Mouse (Mus musculus): ENCODE results near the gene Tead1. TPM values are rescaled to one million over a fixed set of nuclear protein-coding genes. Genes with fewer than 3 reads are reported as not detected.

The Tead1 gene
- polyA plus RNA-seq, 1 experiment from 2014 or later, result 12.3 TPM

DNA sequence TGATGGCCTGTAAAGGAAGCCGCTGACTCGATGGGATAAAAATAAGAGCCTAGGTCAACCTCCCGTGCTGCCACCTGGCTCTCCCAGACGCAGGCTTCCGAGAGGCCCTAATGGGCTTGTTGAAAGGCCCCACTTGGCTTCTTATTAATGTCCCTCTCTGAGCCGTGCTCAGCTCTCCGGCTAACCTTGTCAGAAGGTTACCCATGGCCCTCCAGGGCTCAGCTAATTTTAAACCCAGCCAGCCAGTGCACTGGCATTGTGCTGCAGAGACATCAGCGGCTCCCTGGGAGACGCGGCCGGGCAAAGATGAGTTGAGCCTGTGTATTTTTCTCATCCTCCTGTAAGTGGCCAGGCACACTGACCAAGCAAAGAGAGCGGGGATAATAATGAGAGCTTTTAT lies 62.7 kb downstream of the Tead1 start:
- Histone ChIP-seq H3K4me3 (ENCODE audit: low read depth, low read length) (no peak overlapping the region), H3K27me3 (ENCODE audit: control insufficient read depth, insufficient read depth, low read length) (no peaks in the 10 kb centered on the region), H3K4me2 (no peak overlapping the region), H3K27ac (ENCODE audit: low read depth, low read length) (no peak overlapping the region), H3K9ac (ENCODE audit: low read length) (no peak overlapping the region), H3K9me3 (ENCODE audit: control insufficient read depth, low read length) (no peaks in the 10 kb centered on the region), H3K36me3 (ENCODE audit: control insufficient read depth, insufficient read depth, low read length) (no peaks in the 10 kb centered on the region), H3K4me1 (ENCODE audit: control insufficient read depth, insufficient read depth, low read length) (peaks cover 32% of the 10 kb centered on the region)
- DNase-seq (ENCODE audit: low spot score, missing footprints) (peak; percentile 85), ATAC-seq (ENCODE audit: low FRiP score) (no peak)
- 21% methylated on average over 12 of the region's 12 CpGs for WGBS

DNA sequence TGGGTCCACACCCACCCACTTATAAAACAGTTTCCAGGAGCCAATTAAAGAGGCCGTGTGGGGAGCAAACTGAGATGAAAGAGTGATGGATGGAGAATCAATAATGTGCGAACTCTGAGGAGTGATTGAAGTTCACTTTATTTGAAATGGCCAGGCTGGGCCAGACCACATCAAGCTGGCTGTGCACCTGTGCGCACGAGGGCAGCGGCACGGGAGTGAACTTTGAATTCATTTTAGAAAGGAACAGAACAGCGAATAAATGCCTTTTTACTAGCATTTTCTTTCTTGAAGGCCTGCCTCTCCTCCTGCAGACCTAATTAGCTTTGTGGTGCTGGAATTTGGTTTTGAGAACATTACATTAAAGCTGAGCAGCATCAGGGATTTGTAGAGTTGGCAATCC lies 63.9 kb downstream of the Tead1 start:
- Histone ChIP-seq H3K4me2 (peak overlapping the region; percentile 35), H3K36me3 (ENCODE audit: control insufficient read depth, insufficient read depth, low read length) (no peaks in the 10 kb centered on the region), H3K9me3 (ENCODE audit: control insufficient read depth, low read length) (no peaks in the 10 kb centered on the region), H3K27ac (ENCODE audit: low read depth, low read length) (0 out of 2 replicates have a peak overlapping the region, but pooled peaks have one; percentile 54), H3K9ac (ENCODE audit: low read length) (peak overlapping the region; percentile 27; the same call in 1 of the 2 replicates), H3K4me1 (ENCODE audit: control insufficient read depth, insufficient read depth, low read length) (peaks cover 38% of the 10 kb centered on the region), H3K4me3 (ENCODE audit: low read depth, low read length) (no peak overlapping the region), H3K27me3 (ENCODE audit: control insufficient read depth, insufficient read depth, low read length) (no peaks in the 10 kb centered on the region)
- WGBS, result 25% methylated on average over 7 of the region's 7 CpGs
- ATAC-seq (ENCODE audit: low FRiP score) (no peak), DNase-seq (ENCODE audit: low spot score, missing footprints) (no peak)

DNA sequence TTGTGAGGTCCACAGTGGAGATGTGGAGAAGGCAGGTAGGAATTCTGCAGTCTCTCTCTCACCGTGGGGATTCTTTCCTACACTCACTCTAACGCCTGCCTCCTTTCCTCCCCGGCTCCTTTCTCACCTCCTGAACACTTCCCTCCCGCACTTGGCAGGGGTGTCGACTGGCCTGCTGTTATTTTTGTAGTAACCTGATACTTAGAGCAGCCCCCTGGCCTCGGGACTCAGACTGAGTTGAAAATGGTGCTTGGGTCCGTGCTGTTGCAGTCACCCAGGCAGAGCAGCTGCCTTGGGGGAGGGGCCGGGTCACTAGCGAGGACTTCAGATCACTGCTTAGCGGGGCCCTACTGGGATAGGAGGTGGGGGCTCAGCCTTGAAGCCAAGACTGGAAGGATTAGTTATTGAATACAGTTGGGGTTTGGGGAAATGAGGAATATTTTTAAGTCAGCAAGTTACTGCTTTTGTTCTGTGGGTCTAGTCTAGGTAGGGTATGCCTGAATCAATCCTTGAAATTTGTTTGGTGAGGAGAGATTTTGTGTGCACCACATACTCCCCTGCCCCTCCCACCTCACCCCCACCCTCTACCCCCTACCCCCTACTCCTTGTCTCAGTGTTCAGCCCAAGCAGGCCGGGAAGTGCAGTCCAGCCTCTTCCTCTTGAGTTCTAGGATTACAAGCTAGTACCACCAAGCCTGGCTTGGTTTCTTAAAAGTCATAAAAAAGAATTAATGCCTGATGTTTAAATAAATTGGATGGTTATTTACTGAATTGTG lies 64.7 kb downstream of the Tead1 start:
- peak; percentile 86 for ATAC-seq (ENCODE audit: low FRiP score)
- Histone ChIP-seq H3K36me3 (ENCODE audit: control insufficient read depth, insufficient read depth, low read length) (no peaks in the 10 kb centered on the region), H3K27ac (ENCODE audit: low read depth, low read length) (peak overlapping the region; percentile 54), H3K4me1 (ENCODE audit: control insufficient read depth, insufficient read depth, low read length) (peaks cover 38% of the 10 kb centered on the region), H3K9me3 (ENCODE audit: control insufficient read depth, low read length) (no peaks in the 10 kb centered on the region), H3K27me3 (ENCODE audit: control insufficient read depth, insufficient read depth, low read length) (no peaks in the 10 kb centered on the region), H3K4me2 (peak overlapping the region; percentile 35), H3K4me3 (ENCODE audit: low read depth, low read length) (peak overlapping the region; percentile 5; the same call in 1 of the 2 replicates), H3K9ac (ENCODE audit: low read length) (peak overlapping the region; percentile 27; the same call in 1 of the 2 replicates)
- WGBS, result 2% methylated on average over 11 of the region's 11 CpGs
- DNase-seq (ENCODE audit: low spot score, missing footprints), result peak; percentile 95

DNA sequence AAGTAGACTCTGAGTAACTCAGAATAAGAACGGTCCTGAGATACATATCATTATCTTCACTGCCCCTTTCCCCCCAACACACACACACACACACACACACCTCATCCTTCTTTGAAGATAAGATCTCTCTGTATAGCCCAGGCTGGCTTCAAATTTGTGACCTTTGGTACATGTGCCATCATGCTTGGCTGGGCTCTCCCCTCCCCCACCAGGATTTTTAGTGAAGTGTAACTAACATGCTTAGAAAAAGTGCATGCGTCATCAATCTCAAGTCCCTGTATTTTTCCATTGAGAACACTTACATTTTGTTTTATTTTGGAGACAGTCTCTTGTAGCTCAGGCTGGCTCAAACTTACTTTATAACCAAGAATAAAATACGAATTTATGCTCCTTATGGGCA lies 68.1 kb downstream of the Tead1 start:
- no peak overlapping the region for H3K4me2 ChIP-seq
- no peak for DNase-seq (ENCODE audit: low spot score, missing footprints)
- no peak; the same call in 1 of the 2 replicates for ATAC-seq (ENCODE audit: low FRiP score)
- H3K9ac ChIP-seq (ENCODE audit: low read length), result no peak overlapping the region
- 69% methylated on average over 3 of the region's 3 CpGs for WGBS
- H3K27ac ChIP-seq (ENCODE audit: low read depth, low read length), result no peak overlapping the region
- H3K9me3 ChIP-seq (ENCODE audit: control insufficient read depth, low read length), result no peaks in the 10 kb centered on the region
- no peak overlapping the region for H3K4me3 ChIP-seq (ENCODE audit: low read depth, low read length)
- no peaks in the 10 kb centered on the region for H3K36me3 ChIP-seq (ENCODE audit: control insufficient read depth, insufficient read depth, low read length)
- H3K27me3 ChIP-seq (ENCODE audit: control insufficient read depth, insufficient read depth, low read length), result no peaks in the 10 kb centered on the region
- H3K4me1 ChIP-seq (ENCODE audit: control insufficient read depth, insufficient read depth, low read length), result peaks cover 25% of the 10 kb centered on the region

DNA sequence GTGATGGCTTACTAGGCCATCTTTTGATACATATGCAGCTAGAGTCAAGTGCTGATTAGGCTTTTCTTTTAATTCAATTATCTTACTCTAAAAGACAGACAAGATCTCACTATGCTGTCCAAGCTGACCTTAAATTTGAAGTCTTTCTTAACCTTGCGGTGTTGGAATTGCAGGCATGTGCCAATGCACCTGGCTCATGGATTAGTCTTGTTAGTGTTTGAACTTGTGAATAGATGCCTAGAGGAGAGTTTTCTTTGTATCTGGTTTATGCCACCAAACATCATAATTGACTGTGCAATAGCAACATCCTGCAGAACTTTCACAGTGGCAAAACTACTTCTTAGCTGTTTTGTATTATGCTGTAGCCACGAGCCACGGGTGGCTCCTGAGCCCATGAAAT lies 68.7 kb downstream of the Tead1 start:
- Histone ChIP-seq H3K4me3 (ENCODE audit: low read depth, low read length) (no peak overlapping the region), H3K27ac (ENCODE audit: low read depth, low read length) (no peak overlapping the region), H3K9me3 (ENCODE audit: control insufficient read depth, low read length) (no peaks in the 10 kb centered on the region), H3K27me3 (ENCODE audit: control insufficient read depth, insufficient read depth, low read length) (no peaks in the 10 kb centered on the region), H3K4me1 (ENCODE audit: control insufficient read depth, insufficient read depth, low read length) (peaks cover 23% of the 10 kb centered on the region), H3K4me2 (no peak overlapping the region), H3K9ac (ENCODE audit: low read length) (no peak overlapping the region), H3K36me3 (ENCODE audit: control insufficient read depth, insufficient read depth, low read length) (no peaks in the 10 kb centered on the region)
- DNase-seq (ENCODE audit: low spot score, missing footprints) (no peak), ATAC-seq (ENCODE audit: low FRiP score) (no peak)
- WGBS, result 84% methylated on average over 3 of the region's 3 CpGs

DNA sequence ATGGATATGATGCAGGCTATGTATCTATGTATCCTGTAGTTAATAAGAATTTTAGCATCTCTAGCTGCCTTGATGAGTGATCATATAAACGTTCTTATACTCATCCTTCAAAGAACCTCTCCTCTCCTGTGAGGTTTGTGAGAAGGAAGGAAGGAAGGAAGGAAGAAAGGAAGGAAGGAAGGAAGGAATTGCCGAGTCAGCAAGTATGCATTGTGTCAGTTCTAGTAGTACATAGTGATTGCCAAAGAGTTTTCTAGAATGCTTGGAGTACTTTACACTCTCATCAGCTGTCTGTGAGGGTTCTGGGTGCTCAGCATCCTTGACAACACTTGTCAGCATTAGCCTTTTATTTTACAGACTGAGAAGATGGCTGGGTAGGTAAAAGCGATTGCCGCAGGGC lies 69.2 kb downstream of the Tead1 start:
- Histone ChIP-seq H3K4me3 (ENCODE audit: low read depth, low read length) (no peak overlapping the region), H3K27me3 (ENCODE audit: control insufficient read depth, insufficient read depth, low read length) (no peaks in the 10 kb centered on the region), H3K9me3 (ENCODE audit: control insufficient read depth, low read length) (no peaks in the 10 kb centered on the region), H3K36me3 (ENCODE audit: control insufficient read depth, insufficient read depth, low read length) (no peaks in the 10 kb centered on the region), H3K4me2 (no peak overlapping the region), H3K4me1 (ENCODE audit: control insufficient read depth, insufficient read depth, low read length) (peaks cover 18% of the 10 kb centered on the region), H3K9ac (ENCODE audit: low read length) (no peak overlapping the region), H3K27ac (ENCODE audit: low read depth, low read length) (no peak overlapping the region)
- DNase-seq (ENCODE audit: low spot score, missing footprints) (no peak), ATAC-seq (ENCODE audit: low FRiP score) (no peak)
- 92% methylated on average over 4 of the region's 4 CpGs for WGBS

DNA sequence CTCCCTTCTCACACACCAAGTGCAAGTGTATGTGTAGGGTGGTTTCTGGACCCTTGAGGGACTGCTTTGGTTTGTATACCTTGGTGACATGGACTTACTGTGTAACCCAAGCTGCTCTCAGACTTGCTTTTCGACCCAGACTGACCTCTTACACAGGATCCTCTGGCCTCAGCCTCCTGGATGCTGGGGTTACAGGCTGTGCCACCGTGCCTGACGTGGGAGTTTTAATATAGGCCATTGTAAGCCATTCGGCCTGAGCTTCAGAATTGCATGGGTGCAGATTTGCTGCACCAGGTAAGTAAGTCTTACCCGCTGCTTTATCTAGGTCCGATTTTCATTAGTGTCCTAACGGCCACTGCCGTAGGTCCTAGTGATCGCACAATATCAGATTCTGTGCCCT lies 71.0 kb downstream of the Tead1 start:
- H3K4me3 ChIP-seq (ENCODE audit: low read depth, low read length), result no peak overlapping the region
- H3K36me3 ChIP-seq (ENCODE audit: control insufficient read depth, insufficient read depth, low read length), result no peaks in the 10 kb centered on the region
- DNase-seq (ENCODE audit: low spot score, missing footprints) (no peak), ATAC-seq (ENCODE audit: low FRiP score) (no peak)
- H3K27ac ChIP-seq (ENCODE audit: low read depth, low read length), result no peak overlapping the region
- WGBS, result 93% methylated on average over 9 of the region's 9 CpGs
- H3K27me3 ChIP-seq (ENCODE audit: control insufficient read depth, insufficient read depth, low read length), result no peaks in the 10 kb centered on the region
- H3K4me2 ChIP-seq, result no peak overlapping the region
- peaks cover 6% of the 10 kb centered on the region; the same call in 1 of the 2 replicates for H3K4me1 ChIP-seq (ENCODE audit: control insufficient read depth, insufficient read depth, low read length)
- no peaks in the 10 kb centered on the region for H3K9me3 ChIP-seq (ENCODE audit: control insufficient read depth, low read length)
- H3K9ac ChIP-seq (ENCODE audit: low read length), result no peak overlapping the region

DNA sequence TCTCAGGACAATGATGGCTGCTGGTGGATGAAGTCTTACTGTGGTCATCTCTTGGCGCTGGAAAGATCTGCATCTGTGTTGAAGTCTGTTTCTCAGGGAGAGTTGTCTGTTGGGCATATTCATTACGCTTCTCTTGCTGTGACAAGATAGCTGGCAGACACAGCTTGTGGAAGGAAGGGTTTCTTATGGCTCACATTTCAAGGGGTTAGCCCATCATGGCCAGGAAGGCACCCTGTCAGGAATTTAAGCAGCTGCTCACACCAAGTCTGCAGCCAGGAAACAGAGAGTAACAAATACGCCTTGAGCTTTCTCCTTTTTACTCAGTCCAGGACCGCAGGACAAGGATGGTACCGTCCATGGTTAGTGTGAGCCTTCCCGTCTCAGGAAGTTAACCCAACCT lies 73.2 kb downstream of the Tead1 start:
- 95% methylated on average over 6 of the region's 6 CpGs for WGBS
- no peak for DNase-seq (ENCODE audit: low spot score, missing footprints)
- Histone ChIP-seq H3K27me3 (ENCODE audit: control insufficient read depth, insufficient read depth, low read length) (no peaks in the 10 kb centered on the region), H3K4me2 (no peak overlapping the region), H3K4me1 (ENCODE audit: control insufficient read depth, insufficient read depth, low read length) (peaks cover under 1% of the 10 kb centered on the region; the same call in 1 of the 2 replicates), H3K27ac (ENCODE audit: low read depth, low read length) (no peak overlapping the region), H3K4me3 (ENCODE audit: low read depth, low read length) (no peak overlapping the region), H3K36me3 (ENCODE audit: control insufficient read depth, insufficient read depth, low read length) (no peaks in the 10 kb centered on the region), H3K9me3 (ENCODE audit: control insufficient read depth, low read length) (no peaks in the 10 kb centered on the region), H3K9ac (ENCODE audit: low read length) (no peak overlapping the region)
- no peak for ATAC-seq (ENCODE audit: low FRiP score)

DNA sequence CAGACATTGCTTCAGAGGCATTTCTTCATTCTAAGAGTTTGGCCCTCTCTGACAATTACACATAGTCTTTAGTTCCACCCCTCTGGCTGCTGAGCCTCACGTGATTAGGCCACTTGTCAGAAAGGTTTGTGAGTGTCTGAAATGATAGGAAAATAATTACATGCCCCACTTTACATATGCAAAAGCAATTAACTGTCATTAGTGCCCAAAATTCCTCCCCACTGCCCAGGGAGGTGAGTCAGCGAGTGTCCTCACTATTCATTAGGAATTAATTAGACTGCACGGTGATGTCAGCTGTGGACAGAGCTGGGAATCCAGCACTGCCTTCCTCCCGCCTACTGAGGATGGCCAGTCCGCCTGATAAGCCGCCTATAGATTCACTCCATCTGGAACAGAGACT lies 74.2 kb downstream of the Tead1 start:
- no peak for DNase-seq (ENCODE audit: low spot score, missing footprints)
- no peak overlapping the region for H3K27ac ChIP-seq (ENCODE audit: low read depth, low read length)
- ATAC-seq (ENCODE audit: low FRiP score), result no peak

More for the DNA sequence above, 74.2 kb downstream of the Tead1 start:
- Histone ChIP-seq H3K4me1 (ENCODE audit: control insufficient read depth, insufficient read depth, low read length) (no peaks in the 10 kb centered on the region), H3K9me3 (ENCODE audit: control insufficient read depth, low read length) (no peaks in the 10 kb centered on the region), H3K36me3 (ENCODE audit: control insufficient read depth, insufficient read depth, low read length) (no peaks in the 10 kb centered on the region), H3K4me2 (no peak overlapping the region), H3K27me3 (ENCODE audit: control insufficient read depth, insufficient read depth, low read length) (no peaks in the 10 kb centered on the region), H3K9ac (ENCODE audit: low read length) (no peak overlapping the region), H3K4me3 (ENCODE audit: low read depth, low read length) (no peak overlapping the region)
- WGBS, result 84% methylated on average over 6 of the region's 6 CpGs

All from midbrain, embryonic 11.5 days (tissue).